Mouse (Mus musculus) embryo, embryonic 11.5 days (tissue): Measurements from ENCODE around the gene Zdhhc19.
"Not testable (repeated sequence)": the region's sequence is repeated elsewhere in the genome, so short reads cannot be mapped to it uniquely, and the experiment has no call there.

Experiments
- DNase-seq: peaks from one replicate; pipeline ENCODE4 v3.0.0-alpha.2; 2012; ENCODE audit warnings: low read depth, low spot score

Gene Zdhhc19

DNA sequence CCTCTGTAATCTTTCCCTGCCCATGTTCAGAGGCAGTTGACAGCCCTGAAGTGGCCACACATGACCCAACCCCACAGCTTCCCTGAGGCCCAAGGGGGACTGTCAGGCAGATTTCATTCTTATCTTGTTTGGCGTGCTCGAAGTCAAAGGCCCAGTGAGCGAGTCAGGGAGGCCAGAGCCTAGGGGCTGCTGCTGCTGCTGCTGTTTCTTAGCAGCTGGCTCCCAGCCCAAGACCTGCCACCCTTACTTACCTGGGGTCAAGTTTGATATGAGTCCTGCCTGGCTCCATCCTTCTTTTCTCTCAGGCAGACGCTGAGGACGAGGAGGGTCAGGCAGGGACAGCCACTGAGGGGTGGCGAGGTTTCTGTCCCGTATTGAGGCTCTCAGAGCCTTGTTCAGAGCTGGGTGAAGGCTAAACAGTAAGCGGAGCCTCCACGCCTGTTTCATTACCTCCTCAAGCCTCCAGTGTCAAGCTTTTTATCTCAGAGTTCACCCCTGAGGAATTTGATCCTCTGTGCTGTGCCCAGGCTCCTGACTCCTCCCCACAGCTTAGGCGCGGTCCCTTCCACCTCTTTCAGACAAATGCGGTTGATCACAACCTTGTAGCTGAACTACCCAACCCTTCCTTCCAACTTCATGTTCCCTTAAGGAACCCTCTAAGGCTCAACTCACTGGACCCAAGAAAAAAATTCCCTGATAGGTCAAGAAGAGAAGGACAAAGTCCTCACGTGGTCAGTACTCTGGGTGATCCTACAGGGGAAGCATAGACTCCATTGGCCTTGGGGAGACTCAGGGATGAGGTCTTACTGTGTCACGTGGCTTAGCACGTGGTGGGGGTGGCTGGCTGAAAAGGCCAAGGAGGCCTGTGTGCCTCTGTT, 8.6 kb upstream of the Zdhhc19 start, which contains the start of gene Slc51a:
Gene Slc51a (minus strand): TSS at position 646 of the 878 bp plus-strand sequence.
- DNase-seq = no peak

DNA sequence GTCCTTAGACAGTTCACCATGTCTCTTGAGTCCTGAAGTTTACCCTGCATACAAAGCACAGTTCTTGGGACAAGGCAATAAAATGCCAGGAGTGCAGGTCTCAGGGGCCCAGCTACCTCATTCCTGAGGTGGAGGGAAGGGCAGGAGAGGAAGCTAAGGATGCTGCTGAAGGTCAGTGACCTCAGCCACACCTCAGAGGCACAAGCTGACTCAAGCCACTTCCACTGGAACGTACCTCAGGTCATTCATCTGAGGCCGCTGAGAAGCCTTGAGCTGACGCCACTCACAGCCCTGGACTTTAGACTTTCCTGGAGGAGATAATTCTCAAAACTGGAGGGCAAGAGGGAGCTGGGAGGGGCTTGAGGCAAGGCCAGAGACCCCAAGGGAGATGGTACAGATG, 7.1 kb upstream of the Zdhhc19 start:
- no peak for DNase-seq

DNA sequence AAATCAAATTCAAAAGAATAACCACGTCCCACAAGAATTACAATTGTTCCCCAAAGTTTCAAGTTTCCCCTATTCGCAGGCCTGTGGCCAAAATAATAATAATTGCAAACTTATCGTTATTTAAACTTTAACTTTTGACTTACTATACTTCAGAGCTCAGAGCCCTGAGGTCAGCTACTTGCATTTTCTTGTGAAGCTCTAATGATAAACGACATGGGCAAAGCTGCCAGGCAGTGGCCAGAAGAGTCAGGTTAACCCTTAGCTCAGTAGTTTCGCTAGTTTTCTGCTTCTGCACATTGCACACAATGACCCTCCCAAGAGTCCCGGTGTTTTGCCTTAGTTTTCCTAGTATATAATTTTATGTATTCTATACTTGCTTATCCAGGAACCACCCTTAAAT, 1.7 kb upstream of the Zdhhc19 start:
- DNase-seq = not testable (repeated sequence)

DNA sequence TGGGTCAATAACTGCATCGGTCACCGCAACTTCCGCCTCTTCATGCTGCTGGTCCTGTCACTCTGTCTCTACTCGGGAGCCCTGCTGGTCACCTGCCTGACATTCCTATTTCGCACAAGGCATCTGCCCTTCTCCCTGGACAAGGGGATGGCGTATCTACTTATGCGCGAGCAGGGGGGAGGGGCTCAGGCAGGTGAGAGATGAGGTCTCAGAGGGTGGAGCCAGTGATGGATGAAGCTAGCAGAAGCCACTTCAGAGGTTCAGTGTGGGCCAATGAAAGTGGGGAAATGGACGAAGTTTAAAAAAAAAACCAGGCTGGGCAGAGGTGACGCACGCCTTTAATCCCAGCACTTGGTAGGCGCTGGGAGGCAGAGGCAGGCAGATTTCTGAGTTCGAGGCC, 2.9 kb downstream of the Zdhhc19 start:
- no peak for DNase-seq

DNA sequence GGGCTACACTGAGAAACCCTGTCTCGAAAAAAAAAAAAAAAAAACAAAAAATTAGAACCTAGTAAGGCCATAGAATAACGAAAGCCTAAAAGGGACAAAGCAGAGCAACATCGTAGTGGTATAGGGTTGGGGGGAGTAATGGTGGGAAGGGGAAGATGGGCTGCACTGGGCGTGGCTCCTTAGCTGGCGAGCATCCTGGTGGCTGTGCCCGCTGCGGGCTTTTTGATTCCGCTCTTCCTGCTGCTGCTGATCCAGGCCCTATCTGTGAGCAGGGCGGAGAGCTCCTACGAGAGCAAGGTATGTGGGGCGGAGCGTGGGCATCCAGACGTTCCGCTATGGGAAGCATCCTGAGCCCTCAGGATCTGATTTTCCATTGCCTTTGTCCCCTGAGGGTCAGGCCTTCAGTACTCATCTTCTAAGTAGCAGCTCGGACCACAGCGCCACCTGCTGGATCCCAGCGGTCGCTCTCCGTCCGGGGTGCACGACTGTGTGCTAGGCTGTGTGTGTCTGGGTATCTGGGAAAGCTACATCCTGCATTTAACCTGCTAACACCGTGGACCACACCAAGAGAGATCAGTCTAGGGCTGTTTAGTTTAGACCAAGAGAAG, 3.5 kb downstream of the Zdhhc19 start:
- peak; percentile 84 for DNase-seq

DNA sequence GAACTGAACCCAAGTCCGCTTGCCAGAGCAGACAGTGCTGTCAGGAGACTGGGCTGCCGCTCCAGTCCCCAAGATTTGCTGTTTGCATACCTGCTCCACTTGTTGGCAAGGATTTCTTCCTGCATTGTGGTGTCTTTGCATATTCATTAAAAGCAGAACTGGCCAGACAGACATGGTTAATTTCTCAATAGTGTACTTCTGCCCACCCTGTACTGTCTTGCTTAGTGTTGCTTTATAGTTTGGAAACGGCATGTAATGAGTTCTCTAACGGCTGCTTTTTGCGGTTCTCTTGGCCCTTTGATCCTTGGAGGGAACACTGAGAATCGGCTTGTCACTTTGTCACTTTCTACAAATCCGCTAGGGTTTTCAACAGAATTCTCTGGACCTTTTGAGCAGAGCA, 5.4 kb downstream of the Zdhhc19 start:
- no peak for DNase-seq

DNA sequence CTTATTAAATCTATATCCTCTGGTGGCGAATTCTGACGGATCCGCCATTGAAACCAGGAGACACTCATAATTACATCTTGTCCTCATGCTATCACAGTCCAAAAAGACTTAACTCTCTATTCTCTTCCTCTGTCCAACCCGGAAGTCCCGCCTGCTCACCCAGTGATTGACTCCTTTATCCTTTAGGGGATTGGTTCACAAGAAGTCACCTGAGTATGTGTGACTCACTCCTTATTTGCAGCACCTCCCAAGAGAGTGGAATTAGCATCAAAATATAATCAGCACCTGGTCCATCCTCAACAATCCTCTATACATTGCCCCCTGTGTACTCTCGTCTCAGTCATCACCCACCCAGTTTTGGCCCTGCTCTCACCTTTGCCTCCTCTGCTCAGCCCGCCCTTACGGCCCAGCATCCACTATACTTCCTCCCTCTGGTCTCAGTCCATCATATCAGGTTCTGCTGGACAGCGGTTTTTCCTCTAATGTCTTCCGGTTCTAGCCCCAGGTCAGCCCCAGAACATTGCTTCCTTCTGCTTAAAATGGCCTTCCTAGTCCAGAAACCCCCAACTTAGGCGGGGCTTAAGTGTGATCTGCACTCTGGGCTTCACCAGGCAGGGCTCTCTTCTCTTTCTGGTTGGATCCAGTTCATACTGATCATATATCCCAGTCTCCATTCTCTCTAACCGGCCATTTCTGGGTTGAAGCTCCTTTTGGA, 6.7 kb downstream of the Zdhhc19 start:
- no peak for DNase-seq

DNA sequence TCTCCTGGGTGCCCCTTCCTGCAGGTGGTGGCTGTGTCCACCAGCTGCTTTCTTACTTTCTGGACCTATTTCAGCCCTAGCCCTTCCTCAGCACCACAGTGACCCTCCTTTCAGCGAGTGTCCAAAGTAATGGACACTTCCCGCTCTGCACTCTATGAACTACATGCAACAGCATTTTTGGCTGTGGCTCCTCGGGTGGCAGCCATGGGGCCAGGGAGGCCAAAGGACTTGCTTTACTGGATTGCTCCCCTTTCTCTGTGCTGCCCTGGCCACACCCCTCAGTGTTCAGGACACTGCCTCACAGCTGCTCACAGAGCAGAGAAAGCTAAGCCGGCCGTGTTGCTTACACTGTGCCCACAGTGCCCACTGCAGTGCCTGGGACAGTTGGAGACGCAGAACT, 7.6 kb downstream of the Zdhhc19 start:
- no peak for DNase-seq

DNA sequence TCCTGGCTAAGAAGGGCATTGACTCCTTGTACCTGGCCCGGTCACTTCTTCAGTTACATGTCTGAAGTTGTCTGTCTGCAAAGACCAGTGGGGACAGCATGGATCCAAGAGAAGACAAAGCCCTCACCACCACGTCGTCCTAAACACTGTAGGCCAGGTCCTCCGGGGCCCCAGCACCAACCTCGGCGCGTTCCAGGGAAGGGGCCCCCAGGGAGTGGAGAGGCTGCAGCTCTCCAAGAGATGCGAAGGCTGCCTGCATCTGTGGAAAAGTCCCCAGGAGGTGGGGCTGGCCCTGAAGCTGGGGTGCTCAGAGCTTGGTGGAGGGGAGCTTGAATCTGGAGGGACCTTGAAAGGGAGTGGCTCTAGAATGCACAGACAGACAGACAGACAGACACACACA, 10.2 kb downstream of the Zdhhc19 start:
- DNase-seq = no peak

DNA sequence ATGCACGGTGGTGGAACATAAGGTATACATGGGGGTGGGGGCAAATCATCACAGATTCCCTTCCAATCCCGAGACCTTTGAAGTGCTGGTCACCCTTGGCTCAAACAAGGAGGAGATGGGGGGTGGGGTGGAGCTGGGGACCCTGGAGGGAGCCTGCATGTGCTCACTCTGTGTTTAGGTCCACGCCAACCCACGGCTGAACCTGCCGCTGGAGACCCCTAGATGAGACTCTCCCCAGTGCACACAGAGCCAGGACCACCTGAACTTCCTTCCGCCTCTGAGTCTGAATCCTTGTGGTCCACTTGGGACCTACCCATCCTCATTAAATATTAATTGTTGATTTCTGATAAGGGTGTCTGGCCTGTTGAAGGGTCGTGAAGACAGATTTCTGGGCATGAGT, 10.8 kb downstream of the Zdhhc19 start:
- DNase-seq = no peak

DNA sequence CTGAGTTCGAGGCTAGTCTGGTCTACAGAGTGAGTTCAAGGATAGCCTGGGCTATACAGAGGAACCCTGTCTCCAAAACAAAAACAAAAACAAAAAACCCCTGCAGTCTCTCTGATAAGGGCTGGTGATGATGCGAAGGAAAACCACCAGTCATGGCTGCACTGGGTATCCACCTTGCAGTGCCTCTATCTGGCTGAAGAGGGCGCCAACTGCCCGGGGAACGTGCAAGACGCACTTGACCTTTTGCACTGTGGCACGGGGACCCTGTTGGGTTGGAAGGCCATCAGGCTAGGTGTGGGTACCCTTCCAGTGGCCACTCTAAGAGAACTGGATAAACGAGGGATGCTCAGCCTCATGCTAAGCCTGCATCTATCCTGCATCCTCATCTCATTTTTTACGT, 11.3 kb downstream of the Zdhhc19 start:
- peak; percentile 52 for DNase-seq

DNA sequence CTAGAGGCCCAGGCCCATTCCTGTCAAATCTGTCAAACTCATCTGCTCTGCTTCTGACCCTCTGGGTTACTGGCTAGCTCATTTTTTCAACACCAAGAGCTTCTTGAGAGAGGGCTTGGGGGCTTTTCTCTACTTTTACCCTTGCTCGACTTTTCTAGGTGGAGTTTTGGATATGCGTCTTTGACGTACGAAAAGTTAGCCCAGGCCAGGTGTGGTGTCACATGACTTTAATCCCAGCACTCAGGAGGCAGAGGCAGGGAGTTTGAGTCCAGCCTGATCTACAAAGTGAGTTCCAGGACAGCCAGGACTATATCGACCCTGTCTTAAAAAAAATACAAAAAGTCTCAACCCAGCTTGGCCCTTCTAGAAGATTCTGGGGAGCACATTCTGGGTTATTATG, 12.0 kb downstream of the Zdhhc19 start:
- DNase-seq = no peak

DNA sequence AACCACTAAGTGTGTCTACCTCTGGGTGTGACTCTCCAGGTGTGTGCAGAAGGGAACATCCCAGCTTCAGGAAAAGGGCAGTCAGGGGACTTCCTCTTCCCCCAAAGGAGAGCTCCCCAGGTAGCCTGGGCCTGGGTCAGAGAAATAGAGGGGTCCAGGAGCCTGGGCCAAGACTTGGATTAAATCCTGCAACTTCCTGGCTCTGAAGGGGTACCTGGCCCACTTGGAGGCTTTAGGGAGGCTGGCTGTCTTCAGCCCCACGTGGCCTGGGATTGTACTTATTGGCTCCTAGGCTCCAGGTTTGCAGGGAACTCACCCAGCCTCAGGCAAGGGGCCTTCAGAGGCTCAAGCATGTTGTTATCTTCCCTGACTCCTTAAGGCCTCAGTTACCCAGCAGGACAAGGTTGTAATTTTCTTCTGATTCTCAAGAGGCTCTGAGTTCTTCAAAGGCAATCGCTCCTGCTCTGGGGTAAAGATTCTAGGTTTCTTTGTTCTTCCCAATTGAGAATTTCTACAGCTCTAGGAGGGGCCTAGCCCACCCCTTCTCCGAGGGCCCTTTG, 12.5 kb downstream of the Zdhhc19 start:
- no peak for DNase-seq

DNA sequence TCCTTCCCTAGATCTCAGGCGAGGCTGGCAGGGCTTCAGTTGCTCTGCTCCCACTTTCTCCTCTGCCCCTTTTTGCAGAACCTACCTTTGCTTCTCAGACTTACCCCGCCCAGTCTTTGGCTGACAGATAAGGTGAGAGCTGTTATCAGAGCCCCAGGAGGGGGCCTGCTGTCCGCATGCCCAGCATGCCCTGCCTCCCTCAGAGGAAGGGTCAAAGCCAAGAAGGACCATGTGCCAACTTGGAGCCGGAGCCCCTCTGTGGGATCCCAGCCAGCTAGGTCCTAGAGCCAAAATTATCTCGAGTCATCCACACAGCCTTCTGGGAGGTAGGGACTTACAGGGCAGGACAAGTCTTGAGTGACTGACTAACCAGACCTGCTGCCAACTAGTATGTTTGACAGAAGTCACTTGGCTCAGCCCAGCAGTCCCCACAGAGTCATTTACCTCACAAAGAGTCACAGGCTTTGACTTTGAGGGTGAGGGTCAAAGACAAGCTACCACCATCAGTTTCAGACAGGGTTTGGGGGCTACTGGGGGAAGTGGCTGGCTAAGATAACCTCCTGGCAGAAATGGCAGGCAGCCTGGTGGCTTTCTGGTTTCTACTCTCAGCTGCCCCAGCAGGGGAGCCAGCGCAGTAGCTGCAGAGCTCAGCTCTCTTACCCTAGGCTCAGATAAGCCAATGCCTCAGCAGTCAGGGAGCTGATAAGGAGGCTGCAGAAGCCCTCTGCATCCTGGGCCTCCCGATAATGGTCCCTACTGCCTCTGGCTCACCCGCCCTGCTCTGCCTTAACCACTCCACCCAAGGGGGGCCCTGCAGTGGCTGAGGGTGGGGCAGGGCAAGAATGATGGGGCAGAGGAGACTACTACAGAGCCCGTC, 13.2 kb downstream of the Zdhhc19 start:
- no peak for DNase-seq

DNA sequence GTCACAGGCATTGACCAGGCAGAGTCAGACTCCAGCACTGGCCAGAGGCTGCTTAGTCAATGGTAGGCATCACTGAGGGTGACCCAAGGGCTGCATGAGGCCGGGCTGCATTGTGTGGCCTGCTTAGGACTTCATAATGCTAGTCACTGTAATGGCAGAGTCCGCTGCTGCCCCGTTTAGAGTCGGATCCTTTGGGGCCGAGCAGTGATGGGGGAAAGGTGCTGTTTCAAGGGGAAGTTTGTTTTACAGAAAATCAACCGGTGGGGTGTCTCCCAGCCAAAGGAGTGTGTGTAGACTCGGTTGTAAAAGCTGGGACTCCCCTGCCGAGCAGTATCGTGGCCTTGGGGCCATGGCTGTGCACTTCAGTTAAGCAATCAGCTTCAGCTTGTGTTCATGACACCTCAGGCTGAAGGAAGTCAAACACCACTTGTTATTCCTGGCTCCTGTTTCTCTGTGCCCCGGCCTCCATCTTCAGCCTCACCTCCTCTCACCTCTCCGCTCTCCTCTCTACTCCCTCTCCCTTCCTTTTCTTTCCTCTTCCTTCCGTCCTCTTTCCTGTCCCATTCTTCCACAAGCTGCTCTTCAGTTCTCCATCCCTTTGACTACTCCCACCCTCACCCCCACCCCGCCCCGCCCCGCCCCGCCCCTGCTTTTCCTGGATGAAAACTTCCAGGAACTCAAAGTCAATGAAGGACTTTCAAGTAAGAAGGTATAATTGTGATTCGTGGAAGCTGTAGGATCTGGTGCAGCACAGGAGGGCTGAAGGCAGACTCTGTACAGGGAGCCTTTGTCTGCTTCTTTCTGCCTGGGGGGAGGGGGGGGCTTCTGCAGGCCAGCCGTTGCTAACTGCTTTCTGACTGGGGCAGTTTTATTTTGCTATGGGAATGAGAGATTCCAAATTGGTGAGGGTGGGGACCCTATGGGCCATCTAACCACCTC, 14.6 kb downstream of the Zdhhc19 start:
- no peak for DNase-seq

DNA sequence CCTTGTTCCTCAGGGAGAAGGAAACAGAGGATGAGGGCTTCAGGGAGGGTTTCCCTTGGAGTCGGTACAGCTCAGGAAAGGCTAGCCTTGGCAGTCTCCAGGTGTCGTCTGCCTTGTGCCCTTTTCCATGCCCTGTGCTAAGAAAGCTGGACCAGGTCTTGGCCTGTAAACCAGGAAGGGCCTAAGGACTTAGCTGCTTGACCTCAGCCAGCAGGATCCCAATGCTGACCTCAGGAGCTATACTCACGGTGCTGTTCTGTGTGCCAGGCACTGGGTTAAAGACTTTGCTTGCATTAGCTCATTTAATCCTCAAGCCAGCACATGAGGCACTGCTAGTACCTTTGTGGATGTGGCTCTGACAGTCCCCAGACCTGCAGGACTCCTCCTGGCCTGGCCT, 15.3 kb downstream of the Zdhhc19 start:
- DNase-seq = no peak

DNA sequence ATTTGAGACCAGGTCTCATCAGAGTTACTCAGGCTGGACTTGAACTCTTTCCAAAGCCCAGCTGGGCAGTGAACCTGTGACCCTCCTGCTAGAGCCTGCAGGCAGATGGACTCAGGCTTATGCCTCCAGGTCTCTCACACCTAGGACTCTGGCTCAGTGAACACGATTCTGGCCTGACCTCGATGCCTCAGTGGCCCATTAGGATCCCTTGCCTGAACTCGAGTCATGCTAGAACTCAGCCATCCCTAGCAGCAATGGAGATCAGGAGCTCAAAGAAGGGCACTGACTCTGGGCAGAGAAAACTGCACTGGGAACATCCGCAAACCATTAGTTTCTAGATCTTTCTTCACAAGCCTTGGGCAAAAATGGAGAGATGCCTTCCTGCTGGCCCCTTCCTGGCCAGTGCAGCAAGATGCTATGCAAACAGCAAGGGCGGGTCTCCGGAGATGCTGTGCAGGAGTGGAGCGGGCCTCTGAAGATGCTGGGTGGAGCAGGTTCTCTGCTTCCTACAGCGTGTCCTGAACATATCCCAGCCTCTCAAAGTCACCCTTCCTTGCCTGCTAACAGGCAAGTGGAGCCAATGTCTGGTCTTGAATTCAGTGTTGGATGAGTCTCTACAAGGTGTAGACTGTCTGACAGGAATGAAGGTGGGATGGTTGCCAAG, 15.9 kb downstream of the Zdhhc19 start:
- DNase-seq = no peak

DNA sequence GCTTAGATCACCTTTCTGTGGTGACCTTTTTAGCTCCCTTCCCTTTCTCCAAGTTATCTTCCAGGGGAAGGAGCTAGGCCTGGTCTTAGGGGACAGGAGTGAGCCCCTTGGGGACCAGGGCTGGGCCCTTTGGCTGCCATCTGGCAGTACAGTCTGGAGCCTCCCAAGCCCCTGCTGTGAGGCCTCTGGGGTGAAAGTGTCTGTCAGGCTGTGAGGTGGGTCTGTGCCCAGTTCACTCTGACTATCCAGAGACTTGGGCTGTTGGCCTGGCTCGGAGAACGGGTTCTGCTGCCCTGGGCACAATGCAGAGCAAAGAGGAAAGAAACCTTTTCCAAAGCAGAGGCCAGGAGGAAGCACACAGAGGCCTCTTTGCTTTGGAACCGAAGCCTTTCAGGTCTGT, 16.9 kb downstream of the Zdhhc19 start:
- no peak for DNase-seq

DNA sequence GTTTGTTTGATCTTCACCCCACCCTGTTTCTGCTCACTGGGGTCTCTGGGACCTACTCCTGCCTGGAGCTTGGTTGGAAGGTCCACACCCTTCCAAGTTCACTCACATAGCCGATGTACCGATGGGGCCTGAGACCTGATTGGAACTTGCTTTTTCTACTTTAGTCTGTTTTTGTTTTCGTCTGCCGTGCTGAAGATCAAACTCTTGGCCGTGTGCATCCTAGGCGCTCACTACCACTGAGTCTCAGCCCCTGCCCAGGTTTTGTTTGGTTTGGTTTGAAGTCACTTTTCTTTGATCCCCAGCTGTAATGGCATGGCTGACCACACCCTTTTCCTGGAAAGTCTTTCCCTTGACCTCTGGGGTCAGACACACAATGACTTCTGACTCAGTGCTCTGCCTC, 17.3 kb downstream of the Zdhhc19 start:
- no peak for DNase-seq

DNA sequence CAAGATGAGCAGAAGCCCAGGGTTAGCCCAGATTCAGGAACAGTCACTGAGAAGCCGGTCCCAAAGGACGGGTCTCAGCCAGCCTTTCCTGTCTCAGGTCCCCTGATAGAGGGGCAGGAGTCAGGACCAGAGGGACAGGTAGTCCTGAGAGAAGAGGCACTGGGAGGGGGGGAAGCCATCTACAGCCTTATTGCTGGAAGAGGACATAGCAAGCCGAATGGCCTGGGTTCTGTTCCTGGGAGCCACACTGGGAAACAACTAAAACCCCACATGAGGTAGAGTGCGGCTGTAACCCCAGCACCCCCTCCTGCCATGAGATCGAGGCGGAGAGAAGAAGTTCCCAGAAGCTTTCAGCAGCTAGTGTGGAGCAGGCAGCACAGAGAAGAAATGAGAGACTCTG, 17.9 kb downstream of the Zdhhc19 start:
- DNase-seq = no peak
